Mouse (Mus musculus): ENCODE results near the gene Hoxa10.

Gene Hoxa10

GRCm38 (mm10) chr6:52182793-52183192 lies 57.9 kb downstream of the Hoxa10 start:
- DNase-seq (ENCODE audit: low spot score), result no peak

DNA sequence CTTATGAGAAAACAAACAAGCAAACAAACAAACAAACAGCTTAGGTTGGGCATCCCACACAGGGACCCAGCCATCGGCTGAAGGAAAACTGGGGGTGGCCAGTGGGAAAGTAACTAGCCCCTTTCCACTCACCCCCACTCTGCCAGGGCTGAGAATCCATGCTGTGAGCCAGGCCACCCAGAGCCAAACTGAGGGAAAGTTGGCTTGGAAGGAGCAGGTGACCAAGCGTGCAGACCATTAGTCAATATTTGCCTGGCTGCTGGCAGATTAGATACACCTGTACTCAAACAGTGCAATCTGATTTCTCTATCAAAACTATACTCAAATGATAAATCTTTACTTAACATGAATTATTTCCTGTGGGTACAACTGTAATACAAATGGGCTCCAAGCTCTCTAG lies 58.6 kb downstream of the Hoxa10 start:
- no peak for DNase-seq (ENCODE audit: low spot score)

Data from adipocyte (in vitro differentiated cells).